Mouse (Mus musculus) layer of hippocampus, adult 2 months (tissue): ENCODE data around the gene Ptprt. TPM values are rescaled to one million over a fixed set of nuclear protein-coding genes. Genes with fewer than 3 reads are reported as not detected.

Experiments
- DNase-seq, 2 experiments: peaks; one replicate each; pipeline ENCODE4 v3.0.0; 2022; ENCODE audit warnings: low spot score in 2 of 2
- H3K27ac ChIP-seq: fragments of 200-600 bp; 2 replicates; pipeline ENCODE4 v1.8.1; 2022
- H3K4me3 ChIP-seq: fragments of 200-600 bp; 2 replicates; pipeline ENCODE4 v1.8.1; 2022; ENCODE audit warnings: mild to moderate bottlenecking
- CTCF ChIP-seq: fragments of 200-600 bp; conservative IDR thresholded peaks from 2 replicates; pipeline ENCODE4 v1.8.1; 2022; ENCODE audit warnings: antibody characterized with exemption, mild to moderate bottlenecking, moderate library complexity
- total RNA-seq, 2 experiments: library from RNA; stranded (reverse); gene quantifications; 2 replicates each; pipeline ENCODE4 v1.2.3; 2021

Ptprt gene
- total RNA-seq, 2 experiments from 2014 or later, result 49.0 to 49.5 TPM

DNA sequence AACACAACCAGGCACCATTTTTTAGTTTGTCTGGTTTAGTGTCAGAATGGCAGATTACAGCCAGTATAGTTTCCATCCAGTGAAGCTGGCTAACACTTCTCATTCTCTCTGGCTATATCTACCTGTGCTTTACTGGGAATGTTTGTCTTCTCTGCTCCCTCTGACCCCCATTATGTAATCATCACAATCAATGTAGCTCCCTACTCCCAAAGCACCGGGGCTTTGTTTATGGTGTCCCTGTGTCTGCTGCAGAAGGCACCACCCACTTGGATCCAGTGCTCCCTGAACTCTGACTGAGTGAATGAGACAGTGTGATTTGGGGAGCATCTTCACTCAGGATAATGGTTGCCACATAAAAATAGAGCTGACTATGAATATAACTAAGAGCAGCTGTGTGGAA, 217.8 kb downstream of the Ptprt start:
- Histone ChIP-seq H3K27ac (no peak overlapping the region), H3K4me3 (no peak overlapping the region)
- TF ChIP-seq CTCF, result no peak
- no peak for DNase-seq

DNA sequence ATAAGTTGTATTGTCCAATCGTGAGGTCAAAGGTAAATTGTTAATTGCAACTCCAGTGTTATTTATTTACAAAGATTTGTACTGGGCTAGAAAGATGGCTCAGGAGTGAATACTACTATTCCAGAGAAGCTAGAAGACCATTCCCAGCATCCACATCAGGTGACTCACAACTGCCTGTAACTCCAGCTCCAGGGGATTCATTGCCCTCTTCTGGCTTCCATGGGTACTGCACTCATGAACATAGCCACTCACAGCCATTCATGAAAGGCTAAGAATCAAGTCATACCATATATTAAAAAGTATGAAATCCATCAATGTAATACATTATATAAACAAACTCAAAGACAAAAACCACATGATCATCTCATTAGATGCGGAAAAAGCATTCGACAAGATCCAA, 224.3 kb downstream of the Ptprt start:
- Histone ChIP-seq H3K27ac (no peak overlapping the region), H3K4me3 (no peak overlapping the region)
- TF ChIP-seq CTCF, result peak; percentile 66
- no peak for DNase-seq

DNA sequence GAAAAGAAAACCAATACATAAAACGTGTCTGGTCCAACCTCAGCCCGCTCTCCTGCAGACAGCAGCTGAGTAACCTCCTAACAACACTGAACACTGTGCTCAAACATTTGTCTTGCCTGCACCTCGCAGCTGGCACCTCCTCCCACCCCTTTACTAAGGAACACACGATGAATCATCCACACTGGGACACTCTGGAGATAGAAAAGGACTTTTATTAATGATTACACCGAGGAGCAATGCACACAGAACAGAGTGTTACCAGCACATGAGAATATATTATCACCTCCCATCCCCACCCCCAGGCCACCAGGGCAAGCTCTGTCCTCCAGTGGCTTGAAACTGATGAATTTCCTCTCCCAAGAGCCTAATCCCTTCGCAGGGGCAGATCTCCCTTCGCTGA, 230.8 kb downstream of the Ptprt start:
- Histone ChIP-seq H3K27ac (no peak overlapping the region), H3K4me3 (no peak overlapping the region)
- TF ChIP-seq CTCF, result no peak
- peak; percentile 35 to 58 for DNase-seq

DNA sequence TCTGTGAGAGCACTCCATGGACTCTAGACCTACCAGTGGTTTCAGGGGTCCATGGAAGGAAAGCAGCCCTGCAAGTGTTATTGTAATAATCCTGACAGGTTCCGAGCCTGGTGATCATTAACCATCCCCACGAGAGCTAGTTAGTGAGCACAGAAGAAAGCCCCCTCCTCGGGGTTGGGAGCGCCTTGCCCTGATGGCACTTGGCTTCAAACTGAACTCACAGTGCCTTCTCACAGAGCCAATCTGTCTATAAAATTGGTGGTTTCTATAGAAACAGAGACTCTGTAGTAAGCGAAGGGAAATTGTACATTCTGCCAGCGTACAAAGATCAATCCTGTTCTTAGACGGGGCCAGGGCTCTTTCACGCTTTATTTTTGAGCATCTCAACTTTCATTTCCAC, 234.8 kb downstream of the Ptprt start:
- H3K27ac ChIP-seq, result no peak overlapping the region
- DNase-seq, result no peak
- no peak overlapping the region for H3K4me3 ChIP-seq
- TF ChIP-seq CTCF, result no peak

DNA sequence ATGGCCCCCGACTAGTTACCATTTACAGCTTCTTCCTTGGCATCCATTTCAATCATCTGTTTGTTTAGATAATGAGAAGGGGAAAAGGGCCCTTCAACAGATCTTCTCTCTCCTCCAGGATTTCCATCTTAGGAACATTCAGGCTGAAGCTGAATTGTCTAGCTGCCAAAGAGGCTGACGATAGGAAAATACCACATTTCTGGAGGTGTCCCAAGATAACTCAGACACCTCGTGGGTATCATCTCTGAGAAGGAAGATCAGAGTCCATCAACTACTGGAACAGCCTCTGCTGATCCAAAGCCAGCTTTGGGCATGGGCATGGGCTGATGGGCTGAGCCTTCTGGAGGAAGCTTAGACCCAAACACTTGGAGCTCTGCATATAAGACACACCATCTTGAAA, 242.8 kb downstream of the Ptprt start:
- no peak for DNase-seq
- no peak for TF ChIP-seq CTCF
- H3K27ac ChIP-seq, result no peak overlapping the region
- no peak overlapping the region for H3K4me3 ChIP-seq

DNA sequence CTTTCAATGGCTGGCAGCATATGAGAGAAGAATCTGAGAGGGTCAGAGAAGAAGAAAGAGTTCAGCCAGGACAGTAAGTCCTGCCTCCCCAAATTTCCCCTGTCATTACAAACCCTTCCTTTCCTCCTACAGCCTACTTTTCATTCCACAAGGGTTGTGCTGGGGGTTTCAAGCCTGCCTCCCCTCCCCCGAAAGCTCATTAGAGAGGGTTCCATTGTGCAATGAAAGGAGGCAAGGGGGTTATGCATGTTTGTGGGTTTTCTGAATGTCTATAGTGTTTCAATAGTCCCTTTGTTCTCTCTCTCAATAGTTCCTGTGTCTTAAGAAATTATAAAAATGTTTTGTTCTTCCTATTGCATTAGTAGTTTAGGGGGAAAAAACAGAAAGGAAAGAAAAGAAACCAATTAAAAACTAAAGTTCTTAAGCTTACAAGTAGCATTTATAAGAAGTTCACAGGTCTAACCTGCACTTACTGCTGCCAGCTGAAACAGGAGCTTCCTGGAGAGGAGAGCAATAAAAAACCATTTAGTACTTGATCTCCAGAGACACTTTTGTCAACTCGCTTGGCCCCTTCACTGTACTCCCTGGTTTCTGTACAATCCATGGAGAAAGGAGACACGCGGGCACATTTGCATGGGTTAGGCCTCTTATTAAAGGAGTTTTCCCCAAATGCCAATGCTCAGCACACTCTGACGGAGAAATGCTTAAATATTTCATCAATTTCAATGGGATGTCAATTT, 247.7 kb downstream of the Ptprt start:
- peak in 1 of 2 experiments; percentile 21 for DNase-seq
- no peak for TF ChIP-seq CTCF
- peak overlapping the region; percentile 12 for H3K27ac ChIP-seq
- no peak overlapping the region for H3K4me3 ChIP-seq

DNA sequence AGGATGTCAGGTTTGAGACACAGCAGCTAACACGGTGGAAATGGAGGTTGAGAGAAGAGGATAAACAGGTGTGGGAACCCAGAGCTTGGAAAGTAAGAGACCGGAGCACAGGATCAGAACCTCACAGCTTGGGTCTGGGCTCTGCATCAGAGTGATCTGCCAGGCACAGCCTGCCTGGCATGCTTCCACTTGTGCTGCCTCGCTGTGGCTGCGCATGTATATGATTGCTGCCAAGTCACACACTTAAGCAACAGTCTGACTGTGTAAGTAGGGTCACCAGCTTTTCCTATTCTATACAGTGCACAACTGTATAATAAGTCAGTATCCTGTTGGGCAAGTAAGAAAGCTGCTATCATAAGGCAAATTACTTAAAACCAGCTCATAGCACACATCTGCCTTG, 249.9 kb downstream of the Ptprt start:
- TF ChIP-seq CTCF, result no peak
- Histone ChIP-seq H3K27ac (no peak overlapping the region), H3K4me3 (no peak overlapping the region)
- peak in 1 of 2 experiments; percentile 16 for DNase-seq

DNA sequence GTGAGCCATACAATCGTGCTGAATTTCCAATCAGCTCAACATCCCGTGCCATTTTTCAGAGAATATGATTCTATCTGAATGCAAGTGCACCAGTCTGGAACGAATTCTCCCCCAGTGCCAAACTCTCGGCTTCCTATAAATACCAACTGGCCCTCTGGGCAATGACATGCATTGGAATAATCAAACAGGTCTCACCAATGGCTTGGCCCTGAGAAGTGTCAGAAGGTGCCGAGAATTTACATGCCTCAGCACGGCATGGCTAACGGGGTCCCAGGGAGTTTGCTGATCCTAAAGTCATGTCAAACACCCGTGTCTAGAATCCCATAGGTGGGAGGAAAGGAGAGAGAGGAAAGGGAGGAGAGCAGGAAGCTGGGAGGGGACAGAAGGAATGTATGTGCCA, 251.7 kb downstream of the Ptprt start:
- Histone ChIP-seq H3K4me3 (no peak overlapping the region), H3K27ac (no peak overlapping the region)
- no peak for TF ChIP-seq CTCF
- DNase-seq, result no peak

DNA sequence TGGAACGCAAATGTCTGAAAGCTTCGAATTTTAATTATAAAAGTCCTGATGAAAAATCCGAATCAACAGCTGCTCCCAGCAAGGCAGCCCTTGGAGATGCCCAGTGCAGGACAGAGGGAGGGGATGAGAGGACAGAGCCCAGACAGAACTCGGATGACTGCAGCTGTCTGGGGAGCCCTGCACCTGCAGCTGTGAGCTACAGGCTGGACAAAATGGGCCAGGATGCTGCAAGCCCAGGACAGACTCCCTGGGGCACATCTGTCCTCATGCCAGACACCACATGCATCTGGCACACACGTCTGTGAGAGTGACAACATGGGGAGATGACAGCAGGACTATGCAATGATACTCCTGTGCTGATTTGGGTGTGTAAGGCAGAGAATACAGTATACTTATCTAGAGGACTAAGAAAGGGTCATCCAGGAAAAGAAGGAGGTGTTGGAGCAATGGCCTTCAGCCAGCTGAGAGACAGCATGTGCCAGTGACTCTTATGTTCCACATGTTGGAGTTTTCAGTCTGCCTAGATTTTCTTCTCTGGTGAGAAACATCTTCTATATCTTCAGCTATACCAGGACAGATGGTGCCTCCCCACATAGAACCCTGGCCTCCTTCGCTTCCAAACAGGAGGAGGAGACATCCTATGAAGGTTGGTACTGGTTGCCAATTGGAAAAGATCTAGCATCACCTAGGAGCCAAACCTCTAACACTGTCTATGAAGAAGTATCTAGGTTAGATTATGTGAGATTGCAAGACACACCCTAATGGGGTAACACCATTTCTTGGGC, 259.4 kb downstream of the Ptprt start:
- TF ChIP-seq CTCF, result no peak
- Histone ChIP-seq H3K27ac (no peak overlapping the region), H3K4me3 (no peak overlapping the region)
- DNase-seq, result peak in 1 of 2 experiments; percentile 4

DNA sequence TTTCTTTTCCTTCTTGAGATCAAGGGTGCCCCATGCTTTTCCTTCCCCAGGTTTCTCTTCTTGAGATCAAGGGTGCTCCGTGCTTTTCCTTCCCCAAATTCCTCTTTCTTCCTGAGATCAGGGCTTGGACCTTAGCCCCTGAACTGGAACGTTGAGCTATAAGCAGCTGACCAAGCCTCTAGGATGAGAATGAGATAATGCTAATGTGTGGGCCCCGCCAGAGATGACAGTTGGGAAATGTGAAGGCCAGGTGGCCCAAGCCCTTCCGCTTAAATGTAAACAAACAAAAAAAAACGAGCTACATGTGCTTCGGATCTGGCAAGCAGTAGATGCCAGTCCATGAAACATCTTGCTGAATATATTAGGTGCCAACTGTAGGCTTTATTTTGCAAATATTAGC, 266.3 kb downstream of the Ptprt start:
- Histone ChIP-seq H3K27ac (no peak overlapping the region), H3K4me3 (no peak overlapping the region)
- no peak for DNase-seq
- no peak for TF ChIP-seq CTCF

DNA sequence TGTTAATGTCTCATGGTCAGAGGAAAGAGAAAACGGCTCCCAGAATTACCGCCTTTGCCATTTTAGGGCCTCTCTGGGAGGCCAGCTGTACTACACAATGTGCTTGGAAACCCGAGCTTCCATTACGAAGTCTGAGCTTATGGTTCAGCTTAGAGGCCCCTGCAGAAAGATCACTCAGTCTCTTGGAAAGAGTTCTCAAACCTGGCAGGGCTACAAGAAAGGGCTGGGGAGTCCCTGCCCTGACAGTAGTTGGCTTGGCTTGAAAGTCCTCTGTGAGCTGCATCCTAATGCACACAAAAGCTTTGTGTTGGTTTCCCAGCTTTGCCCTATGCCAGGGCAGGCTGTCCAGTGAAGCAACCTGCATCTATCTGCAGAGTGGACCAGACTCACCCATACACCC, 269.1 kb downstream of the Ptprt start:
- peak; percentile 21 to 42 for DNase-seq
- Histone ChIP-seq H3K27ac (peak overlapping the region; percentile 36; the same call in 1 of the 2 replicates), H3K4me3 (no peak overlapping the region)
- TF ChIP-seq CTCF, result no peak

DNA sequence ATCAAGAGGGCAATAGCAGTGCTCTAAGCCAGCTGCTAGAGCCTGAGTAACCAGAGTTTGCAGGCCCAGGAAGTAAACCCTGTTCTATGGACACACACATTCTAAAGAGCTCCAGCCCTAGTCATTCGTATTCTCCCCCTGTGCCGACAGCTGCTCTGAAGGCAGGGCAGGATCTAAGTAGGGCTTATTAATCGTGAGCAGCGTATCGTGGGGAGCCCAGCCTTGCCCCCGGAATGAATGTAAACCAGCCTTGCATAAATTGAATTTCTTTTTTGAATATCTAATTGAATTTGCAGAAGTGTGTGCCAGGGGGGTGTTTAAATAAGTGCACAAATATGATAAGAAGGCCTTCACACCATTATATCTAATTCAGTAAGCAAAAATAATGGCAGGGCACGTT, 283.6 kb downstream of the Ptprt start:
- Histone ChIP-seq H3K4me3 (no peak overlapping the region), H3K27ac (no peak overlapping the region)
- no peak for TF ChIP-seq CTCF
- no peak for DNase-seq

DNA sequence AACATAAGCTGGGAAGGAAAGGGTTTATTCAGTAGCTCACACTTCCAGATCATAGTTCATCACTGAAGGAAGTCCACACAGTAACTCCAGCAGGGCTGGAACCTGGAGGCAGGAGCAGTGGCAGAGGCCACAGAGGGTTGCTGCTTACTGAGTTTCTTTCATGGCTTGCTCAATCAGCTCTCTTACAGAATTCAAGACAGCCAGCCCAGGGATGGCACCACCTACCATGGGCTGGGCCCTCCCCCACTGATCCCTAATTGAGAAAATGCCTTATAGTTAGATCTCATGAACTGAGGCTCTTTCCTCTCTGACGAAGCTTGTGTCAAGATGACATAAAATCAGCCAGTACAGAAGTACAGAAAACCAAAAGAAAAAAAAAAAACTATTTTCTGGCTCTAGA, 311.9 kb downstream of the Ptprt start:
- Histone ChIP-seq H3K27ac (no peak overlapping the region), H3K4me3 (no peak overlapping the region)
- no peak for TF ChIP-seq CTCF
- DNase-seq, result no peak

DNA sequence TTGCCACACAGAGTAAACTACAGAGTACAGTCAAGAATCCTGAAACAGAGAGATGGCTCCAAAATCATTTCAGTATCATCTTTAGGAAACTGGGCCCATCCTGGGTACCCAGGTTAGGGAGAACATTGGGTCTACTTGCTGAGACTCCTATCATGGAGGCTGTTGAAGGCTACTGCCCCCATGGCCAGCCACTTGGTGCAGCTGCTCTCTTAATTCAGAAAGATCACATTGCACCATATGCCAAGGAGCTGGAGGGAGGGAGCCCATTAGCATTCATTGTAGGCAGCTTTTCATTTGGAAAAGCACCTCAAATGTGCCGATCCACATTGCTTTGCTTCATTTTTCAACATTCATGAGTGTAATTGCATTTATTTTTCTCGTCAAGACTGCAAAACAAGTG, 319.1 kb downstream of the Ptprt start:
- Histone ChIP-seq H3K27ac (no peak overlapping the region), H3K4me3 (no peak overlapping the region)
- DNase-seq, result no peak
- TF ChIP-seq CTCF, result no peak
